Mouse (Mus musculus) thymus, adult 2 months (tissue): ENCODE measurements around the gene Snd1. TPM values are rescaled to one million over a fixed set of nuclear protein-coding genes. Genes with fewer than 3 reads are reported as not detected.

ENCODE experiments used
- DNase-seq: peaks from one replicate; pipeline ENCODE4 v3.0.0; 2021
- H3K27ac ChIP-seq: fragments of 200-500 bp; 2 replicates; pipeline ENCODE4 v1.5.1; 2012; ENCODE audit warnings: low read length, control low read depth; ENCODE audit not compliant: control insufficient read depth, insufficient read depth
- H3K27me3 ChIP-seq: fragments of 200-500 bp; 2 replicates; pipeline ENCODE4 v1.6.1; 2012; ENCODE audit warnings: mild to moderate bottlenecking, low read length, moderate library complexity, mixed read lengths; ENCODE audit not compliant: control insufficient read depth, insufficient read depth
- H3K36me3 ChIP-seq: fragments of 200-500 bp; 2 replicates; pipeline ENCODE4 v1.6.1; 2012; ENCODE audit warnings: mild to moderate bottlenecking, low read length, moderate library complexity; ENCODE audit not compliant: control insufficient read depth, insufficient read depth
- H3K4me1 ChIP-seq: fragments of 200-500 bp; replicated peaks from 2 replicates; pipeline ENCODE4 v1.6.1; 2012; ENCODE audit warnings: low read length; ENCODE audit not compliant: control insufficient read depth, insufficient read depth
- H3K4me3 ChIP-seq: fragments of 200-500 bp; 2 replicates; pipeline ENCODE4 v1.5.1; 2012; ENCODE audit warnings: mild to moderate bottlenecking, low read length, control low read depth, moderate library complexity; ENCODE audit not compliant: control insufficient read depth, insufficient read depth
- CTCF ChIP-seq: fragments of 200-500 bp; IDR thresholded peaks from 2 replicates; pipeline ENCODE4 v1.5.1; 2012; ENCODE audit warnings: mild to moderate bottlenecking, control low read depth, low read length, moderate library complexity, borderline replicate concordance; ENCODE audit not compliant: control insufficient read depth, poor library complexity, insufficient read depth; ENCODE audit errors: extremely low read depth
- POLR2A ChIP-seq: fragments of 200-500 bp; IDR thresholded peaks from 2 replicates; pipeline ENCODE4 v1.6.1; 2012; ENCODE audit warnings: mild to moderate bottlenecking, low read length, control low read depth, moderate library complexity; ENCODE audit not compliant: control insufficient read depth, poor library complexity, insufficient read depth; ENCODE audit errors: extremely low read depth
- WGBS: fragments of 180-500 bp; shearing (Covaris S2); methylation state at CpG from one replicate; pipeline ENCODE4 v1.1.7; 2018; 5-methylcytosine and 5-hydroxymethylcytosine counted together
- polyA plus RNA-seq: library from polyadenylated mRNA; depleted of rRNA; stranded (reverse); fragments of >200 nt; gene quantifications from 2 replicates; pipeline ENCODE4 v1.2.3, GENCODE M21; 2012; rRNA removed

Gene Snd1
- 79.3 and 82.0 TPM in 2 replicates for polyA plus RNA-seq

DNA sequence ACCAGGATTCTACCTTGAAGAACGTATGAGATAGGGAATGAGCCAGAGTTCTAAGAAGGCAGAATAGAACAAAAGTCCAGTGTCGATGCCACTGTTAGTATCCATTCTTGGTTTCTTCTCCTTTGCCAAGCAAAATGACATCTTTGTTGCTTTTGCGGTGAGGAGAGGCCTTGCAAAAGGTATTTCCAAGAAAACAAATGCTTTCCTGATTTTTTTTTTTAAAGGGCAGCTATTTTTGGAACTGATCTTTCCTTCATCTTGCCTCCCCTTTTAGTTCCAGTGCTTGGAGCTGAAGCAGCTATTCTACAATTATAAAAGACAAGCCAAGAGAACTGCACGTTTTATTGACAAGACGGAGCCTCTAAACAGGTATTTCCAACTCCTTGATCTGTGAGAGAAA is at the start of gene Snd1:
Gene Snd1, plus strand, starts transcription at position 301 of the 400 bp plus-strand sequence.
- WGBS: 95% methylated on average over 5 of the region's 5 CpGs
- no peak within 1 kb of the TSS for H3K4me3 ChIP-seq
- no peak within 1 kb of the TSS for H3K27ac ChIP-seq
- H3K36me3 ChIP-seq: no peaks in the 10 kb centered on the region
- no peak for DNase-seq
- peaks cover 3% of the 10 kb centered on the region; the same call in 1 of the 2 replicates for H3K4me1 ChIP-seq
- TF ChIP-seq POLR2A (no peak), CTCF (no peak)
- H3K27me3 ChIP-seq: no peaks in the 10 kb centered on the region

DNA sequence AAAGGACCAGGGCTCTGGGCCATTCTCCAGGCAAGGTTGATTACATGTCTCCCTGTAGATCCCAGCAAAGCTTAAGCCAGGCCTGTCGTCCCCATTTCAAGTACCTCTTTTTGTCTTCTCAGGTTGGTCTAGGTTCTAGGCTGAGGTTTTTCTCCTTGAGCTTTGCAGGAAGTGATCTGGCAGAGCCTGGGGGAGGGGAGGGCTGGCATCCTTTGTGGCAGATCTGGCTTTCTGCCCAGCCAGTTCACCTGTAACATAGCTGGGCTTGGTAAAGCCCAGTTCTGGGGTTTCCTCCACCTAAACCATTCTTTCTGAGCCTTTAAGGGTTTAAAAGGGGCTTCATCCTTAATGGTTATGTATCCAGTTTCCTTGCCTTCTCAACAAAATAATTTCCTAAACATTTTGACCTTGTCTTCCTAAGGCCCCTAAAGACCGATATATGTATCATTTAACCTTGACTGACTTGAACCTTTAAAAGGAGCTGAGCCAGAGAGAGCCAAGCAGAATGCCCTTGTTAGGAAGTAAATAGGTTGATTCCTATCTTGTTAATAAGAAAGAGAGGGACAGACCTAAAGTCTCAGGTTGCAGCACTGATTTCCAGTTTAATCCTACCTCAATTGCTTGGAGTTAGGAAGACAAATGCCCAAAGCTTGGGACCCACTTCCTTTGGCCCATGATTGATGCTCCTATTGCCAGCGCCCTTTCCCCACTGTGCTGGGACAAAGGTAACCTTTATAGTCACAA is 47.7 kb upstream of the Snd1 start, which contains the start of gene Fscn3:
Gene Fscn3, plus strand, starts transcription at position 694 of the 744 bp plus-strand sequence.
- H3K4me3 ChIP-seq: no peak within 1 kb of the TSS
- H3K27ac ChIP-seq: peak within 1 kb of the TSS; percentile 70; the same call in 1 of the 2 replicates
- peaks cover 20% of the 10 kb centered on the region for H3K4me1 ChIP-seq
- WGBS: 61% methylated on average over 3 of the region's 3 CpGs
- peaks cover 5% of the 10 kb centered on the region; the same call in 1 of the 2 replicates for H3K36me3 ChIP-seq
- H3K27me3 ChIP-seq: no peaks in the 10 kb centered on the region
- TF ChIP-seq POLR2A: no peak
- TF ChIP-seq CTCF: no peak
- DNase-seq: peak; percentile 70

DNA sequence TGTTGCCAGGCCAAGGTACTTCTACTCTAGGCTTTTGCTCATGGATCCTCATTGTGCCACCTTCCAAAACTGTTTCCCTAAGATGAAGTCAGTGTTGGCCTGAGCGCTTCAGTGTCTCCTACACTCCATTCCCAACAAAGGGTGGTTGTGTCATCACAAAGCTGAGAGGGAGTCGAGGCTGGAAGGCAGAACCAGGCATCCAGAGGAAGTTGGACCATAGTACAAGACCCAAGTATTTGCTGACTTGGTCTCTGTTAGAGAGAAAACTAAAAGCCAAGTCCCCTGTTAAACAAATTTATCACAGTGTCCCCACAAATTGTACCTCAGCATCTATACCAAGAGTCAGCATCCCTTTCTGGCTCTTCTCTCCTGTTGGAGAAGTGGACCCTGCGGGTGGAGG is 46.6 kb upstream of the Snd1 start, which contains the start of gene Gcc1:
Gene Gcc1, minus strand, starts transcription at position 101 of the 400 bp plus-strand sequence.
- Histone ChIP-seq H3K4me3 (no peak within 1 kb of the TSS), H3K4me1 (peaks cover 20% of the 10 kb centered on the region), H3K27ac (no peak within 1 kb of the TSS), H3K36me3 (peaks cover 5% of the 10 kb centered on the region; the same call in 1 of the 2 replicates), H3K27me3 (no peaks in the 10 kb centered on the region)
- 95% methylated on average over 3 of the region's 3 CpGs for WGBS
- no peak for TF ChIP-seq CTCF
- no peak for TF ChIP-seq POLR2A
- DNase-seq: no peak

DNA sequence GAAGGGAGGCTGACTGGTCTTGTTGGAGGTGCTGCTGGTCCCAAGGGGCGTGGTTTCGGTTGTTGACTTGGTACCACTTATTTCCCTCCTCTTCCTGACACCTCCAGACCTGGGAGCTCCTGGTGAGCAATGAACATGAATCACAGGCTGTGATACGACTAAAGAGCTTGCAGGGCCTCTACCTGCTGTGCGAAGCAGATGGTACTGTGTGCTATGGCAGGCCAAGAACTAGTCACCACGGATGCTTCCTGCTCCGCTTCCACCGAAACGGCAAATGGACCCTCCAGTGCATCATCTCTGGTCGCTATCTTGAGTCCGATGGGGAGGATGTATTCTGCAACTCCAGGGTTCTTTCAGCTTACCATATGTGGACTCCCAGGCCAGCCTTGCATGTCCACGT is 45.1 kb upstream of the Snd1 start:
- H3K27me3 ChIP-seq: no peaks in the 10 kb centered on the region
- no peak for DNase-seq
- TF ChIP-seq CTCF (no peak), POLR2A (no peak)
- H3K27ac ChIP-seq: no peak overlapping the region
- H3K4me3 ChIP-seq: no peak overlapping the region
- H3K4me1 ChIP-seq: peaks cover 12% of the 10 kb centered on the region
- peaks cover 5% of the 10 kb centered on the region; the same call in 1 of the 2 replicates for H3K36me3 ChIP-seq
- 97% methylated on average over 11 of the region's 11 CpGs for WGBS

DNA sequence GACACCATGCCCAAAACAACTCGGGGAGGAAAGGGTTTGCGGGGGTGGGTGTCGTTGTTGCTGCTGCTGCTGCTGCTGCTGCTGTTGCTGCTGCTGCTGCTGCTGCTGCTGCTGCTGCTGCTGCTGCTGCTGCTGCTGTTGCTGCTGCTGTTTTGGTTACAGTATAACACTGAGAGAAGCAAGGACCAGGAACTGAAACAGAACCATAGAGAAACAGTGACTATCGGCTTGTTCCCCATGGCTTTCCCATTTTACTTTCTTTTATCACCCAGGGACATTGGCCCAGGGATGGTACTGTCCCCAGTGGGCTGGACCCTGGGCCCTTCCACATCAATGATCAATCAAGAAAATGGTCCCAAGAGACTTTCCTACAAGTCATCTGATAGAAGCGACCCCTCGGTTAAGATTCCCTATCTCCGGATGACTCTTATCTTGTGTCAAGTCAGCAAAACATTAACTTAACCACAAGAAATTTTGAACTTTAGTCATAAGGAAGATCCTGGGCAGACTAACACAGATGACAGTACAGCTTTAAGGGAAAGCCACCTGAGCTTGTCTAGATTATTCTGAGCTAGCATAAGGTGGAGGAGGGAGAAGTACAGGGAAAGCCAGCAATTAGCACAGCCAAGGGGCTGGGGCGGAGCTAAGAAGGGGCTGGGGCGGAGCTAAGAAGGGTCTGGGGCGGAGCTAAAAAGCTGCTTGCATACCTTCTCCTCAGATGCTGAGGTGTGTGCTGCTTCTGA is 44.0 kb upstream of the Snd1 start:
- TF ChIP-seq CTCF (no peak), POLR2A (no peak)
- 92% methylated on average over 10 of the region's 10 CpGs for WGBS
- peaks cover 11% of the 10 kb centered on the region for H3K4me1 ChIP-seq
- no peak for DNase-seq
- H3K27ac ChIP-seq: no peak overlapping the region
- H3K36me3 ChIP-seq: peaks cover 3% of the 10 kb centered on the region; the same call in 1 of the 2 replicates
- H3K4me3 ChIP-seq: no peak overlapping the region
- no peaks in the 10 kb centered on the region for H3K27me3 ChIP-seq

DNA sequence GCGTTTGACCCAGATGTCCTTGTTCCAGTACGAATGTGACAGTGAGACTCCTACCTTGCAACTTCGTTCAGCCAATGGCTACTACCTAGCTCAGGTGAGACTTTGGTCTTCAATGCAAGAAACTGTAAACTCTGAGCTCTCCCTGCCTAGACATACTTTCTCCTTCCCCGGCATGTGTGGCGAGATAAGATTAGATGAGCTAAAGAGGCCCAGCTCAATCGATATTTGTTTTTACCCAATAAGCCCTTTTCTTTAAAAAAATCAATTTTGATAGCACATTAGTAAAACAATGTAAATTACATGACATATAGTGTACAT is 43.4 kb upstream of the Snd1 start:
- WGBS: 92% methylated on average over 6 of the region's 6 CpGs
- H3K27me3 ChIP-seq: no peaks in the 10 kb centered on the region
- H3K36me3 ChIP-seq: no peaks in the 10 kb centered on the region
- peaks cover 6% of the 10 kb centered on the region for H3K4me1 ChIP-seq
- no peak overlapping the region for H3K4me3 ChIP-seq
- no peak for DNase-seq
- TF ChIP-seq POLR2A (no peak), CTCF (no peak)
- H3K27ac ChIP-seq: no peak overlapping the region

DNA sequence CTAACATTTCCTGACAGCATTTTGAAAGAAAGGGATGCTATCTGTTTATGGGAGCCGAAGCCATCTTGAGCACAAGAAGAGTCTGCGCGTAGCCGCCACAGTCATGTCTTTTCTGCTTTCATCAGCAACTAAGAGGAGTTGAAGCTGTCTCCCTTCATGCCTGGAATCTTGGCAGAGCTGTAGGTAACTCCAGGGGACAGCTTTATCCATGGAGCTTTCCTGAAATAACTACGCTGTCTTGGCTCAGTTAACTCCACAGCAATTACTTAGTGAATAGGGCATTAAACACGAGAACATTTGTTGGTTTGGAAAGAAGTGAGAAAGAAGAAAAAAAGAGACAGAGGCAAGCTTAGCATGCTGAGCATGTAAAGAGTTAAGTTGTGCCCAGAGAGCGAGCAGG is 27.0 kb upstream of the Snd1 start:
- Histone ChIP-seq H3K27ac (no peak overlapping the region), H3K4me3 (no peak overlapping the region), H3K36me3 (no peaks in the 10 kb centered on the region), H3K4me1 (no peaks in the 10 kb centered on the region), H3K27me3 (no peaks in the 10 kb centered on the region; the same call in 1 of the 2 replicates)
- no peak for DNase-seq
- WGBS: 92% methylated on average over 7 of the region's 7 CpGs
- TF ChIP-seq POLR2A (no peak), CTCF (no peak)
